Mouse (Mus musculus) intestine, embryonic 15.5 days (tissue): Measurements from ENCODE around the gene Matn4. TPM values are rescaled to one million over a fixed set of nuclear protein-coding genes. Genes with fewer than 3 reads are reported as not detected.

ENCODE experiments used
- ATAC-seq: fragments of 200-750 bp; cut with Nextera tagmentation; 2 replicates; pipeline ENCODE4 v1.8.0; 2017; ENCODE audit warnings: moderate TSS enrichment, moderate library complexity
- H3K27ac ChIP-seq: fragments of 300-500 bp; sonication (generic); 2 replicates; pipeline ENCODE4 v1.5.1; 2015; ENCODE audit warnings: mild to moderate bottlenecking, inconsistent platforms
- H3K27me3 ChIP-seq: fragments of 300-500 bp; sonication (generic); replicated peaks from 2 replicates; pipeline ENCODE4 v1.6.1; 2015; ENCODE audit warnings: inconsistent platforms
- H3K36me3 ChIP-seq: fragments of 300-500 bp; sonication (generic); 2 replicates; pipeline ENCODE4 v1.6.1; 2015; ENCODE audit warnings: inconsistent platforms
- H3K4me1 ChIP-seq: fragments of 300-500 bp; sonication (generic); replicated peaks from 2 replicates; pipeline ENCODE4 v1.6.1; 2015; ENCODE audit warnings: inconsistent platforms
- H3K4me2 ChIP-seq: fragments of 300-500 bp; sonication (generic); replicated peaks from 2 replicates; pipeline ENCODE4 v1.6.1; 2015; ENCODE audit warnings: mild to moderate bottlenecking, inconsistent platforms
- H3K4me3 ChIP-seq: fragments of 300-500 bp; sonication (generic); replicated peaks from 2 replicates; pipeline ENCODE4 v1.5.1; 2015; ENCODE audit warnings: inconsistent platforms
- H3K9ac ChIP-seq: fragments of 300-500 bp; sonication (generic); 2 replicates; pipeline ENCODE4 v1.6.1; 2015; ENCODE audit warnings: inconsistent platforms
- H3K9me3 ChIP-seq: fragments of 300-500 bp; sonication (generic); 2 replicates; pipeline ENCODE4 v1.6.1; 2016; ENCODE audit warnings: inconsistent platforms
- WGBS: fragments of 180-500 bp; shearing (Covaris S2); methylation state at CpG from one replicate; pipeline ENCODE4 v1.1.7; 2015; 5-methylcytosine and 5-hydroxymethylcytosine counted together
- polyA plus RNA-seq: library from polyadenylated mRNA; unstranded; fragments of >200 nt; fragmentation: Nextera tagmentation; extraction: Ambion mirVana; gene quantifications from 2 replicates; pipeline ENCODE4 v1.2.1, GENCODE M21; 2015

The Matn4 gene
- polyA plus RNA-seq: 9.3 and 11.0 TPM in 2 replicates

DNA sequence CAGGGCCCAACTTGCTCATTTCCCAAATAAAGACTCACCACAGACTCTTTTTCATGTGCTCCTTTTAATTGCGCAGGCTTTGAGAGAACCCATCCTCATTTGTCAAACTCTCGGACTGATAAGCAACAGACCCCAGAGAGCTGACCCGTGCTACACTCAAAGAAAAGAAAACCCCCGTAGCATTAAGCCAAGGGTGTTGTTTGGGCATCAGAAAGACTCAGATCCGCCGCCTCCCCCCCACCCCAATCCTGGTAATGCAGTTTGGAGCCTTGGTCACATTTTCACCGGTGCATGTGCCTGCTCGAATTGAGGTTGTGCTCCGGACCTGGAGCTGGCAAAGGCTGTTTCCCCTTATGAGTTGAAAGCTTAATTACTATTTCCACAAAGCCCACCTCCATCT lies at the start of gene Matn4:
Matn4 (minus strand) TSS at position 101 of the 400 bp plus-strand sequence.
- Histone ChIP-seq H3K4me1 (peaks cover 24% of the 10 kb centered on the region), H3K4me3 (peak within 1 kb of the TSS; percentile 42), H3K27me3 (peaks cover 67% of the 10 kb centered on the region), H3K9me3 (no peaks in the 10 kb centered on the region), H3K9ac (peak within 1 kb of the TSS; percentile 34; the same call in 1 of the 2 replicates), H3K36me3 (no peaks in the 10 kb centered on the region), H3K27ac (peak within 1 kb of the TSS; percentile 19; the same call in 1 of the 2 replicates), H3K4me2 (peak within 1 kb of the TSS; percentile 87)
- no peak for ATAC-seq
- 13% methylated on average over 9 of the region's 9 CpGs for WGBS

- no peaks in the 10 kb centered on the region for H3K36me3 ChIP-seq
- H3K9ac ChIP-seq: no peak overlapping the region
- no peaks in the 10 kb centered on the region for H3K9me3 ChIP-seq
- ATAC-seq: no peak
- H3K4me3 ChIP-seq: no peak overlapping the region
- WGBS: 71% methylated on average over 7 of the region's 7 CpGs
- H3K27me3 ChIP-seq: no peaks in the 10 kb centered on the region
- 0 out of 2 replicates have a peak overlapping the region, but pooled peaks have one; percentile 51 for H3K27ac ChIP-seq
- H3K4me1 ChIP-seq: peaks cover 30% of the 10 kb centered on the region
- H3K4me2 ChIP-seq: no peak overlapping the region
These were observed 49.0 kb upstream of the Matn4 start for GRCm38 (mm10) chr2:164453887-164454500.

DNA sequence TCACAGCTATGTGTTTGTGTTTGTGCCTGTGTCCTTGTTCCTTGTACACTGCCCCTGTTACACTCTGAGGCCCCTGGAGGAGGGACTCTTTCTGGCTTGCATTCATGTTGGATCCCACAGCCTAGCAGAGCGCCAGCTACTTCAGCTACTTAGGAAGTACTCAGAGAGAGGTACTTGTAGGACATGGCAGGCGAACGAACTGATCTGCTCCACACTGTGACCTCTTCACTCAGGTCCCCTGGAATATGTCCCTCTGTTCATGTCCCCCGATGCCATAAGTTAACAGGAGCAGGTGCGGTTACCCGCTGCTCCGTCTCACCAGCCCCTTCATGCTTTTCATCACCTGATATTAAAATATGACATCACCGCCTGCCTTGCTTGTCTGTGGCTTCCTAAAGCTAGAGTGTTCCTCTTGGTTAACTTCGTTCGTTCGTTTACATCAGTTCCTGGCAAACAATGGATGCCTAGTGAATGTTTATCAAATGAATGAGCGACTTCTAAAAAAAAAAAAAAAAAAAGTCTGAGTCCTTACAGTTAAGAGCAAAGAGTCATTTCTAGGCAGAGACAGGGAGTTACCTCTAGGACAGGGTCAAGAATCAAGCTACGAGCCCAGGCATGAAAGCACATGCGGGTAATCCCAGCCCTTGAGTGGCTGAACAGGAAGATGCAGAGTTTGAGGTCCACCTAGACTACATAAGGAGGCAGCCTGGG lies 48.2 kb upstream of the Matn4 start:
- no peak overlapping the region for H3K9ac ChIP-seq
- WGBS: 73% methylated on average over 14 of the region's 14 CpGs
- H3K36me3 ChIP-seq: no peaks in the 10 kb centered on the region
- no peak overlapping the region for H3K4me2 ChIP-seq
- H3K9me3 ChIP-seq: no peaks in the 10 kb centered on the region
- H3K27me3 ChIP-seq: no peaks in the 10 kb centered on the region
- ATAC-seq: no peak
- no peak overlapping the region for H3K4me3 ChIP-seq
- no peak overlapping the region for H3K27ac ChIP-seq
- H3K4me1 ChIP-seq: peaks cover 30% of the 10 kb centered on the region

GRCm38 (mm10) chr2:164452000-164452676 lies 47.2 kb upstream of the Matn4 start:
- Histone ChIP-seq H3K27me3 (no peaks in the 10 kb centered on the region), H3K36me3 (no peaks in the 10 kb centered on the region), H3K9ac (no peak overlapping the region), H3K4me1 (peaks cover 30% of the 10 kb centered on the region), H3K9me3 (no peaks in the 10 kb centered on the region), H3K4me2 (no peak overlapping the region), H3K27ac (no peak overlapping the region), H3K4me3 (no peak overlapping the region)
- 61% methylated on average over 13 of the region's 13 CpGs for WGBS
- ATAC-seq: no peak

GRCm38 (mm10) chr2:164449341-164450042 lies 44.5 kb upstream of the Matn4 start:
- no peak overlapping the region for H3K4me2 ChIP-seq
- no peak overlapping the region for H3K9ac ChIP-seq
- no peaks in the 10 kb centered on the region for H3K9me3 ChIP-seq
- no peaks in the 10 kb centered on the region for H3K27me3 ChIP-seq
- ATAC-seq: 0 out of 2 replicates have a peak, but pooled peaks have one; percentile 24
- H3K27ac ChIP-seq: no peak overlapping the region
- peaks cover 9% of the 10 kb centered on the region for H3K4me1 ChIP-seq
- no peak overlapping the region for H3K4me3 ChIP-seq
- no peaks in the 10 kb centered on the region for H3K36me3 ChIP-seq
- 62% methylated on average over 14 of the region's 14 CpGs for WGBS

- no peaks in the 10 kb centered on the region for H3K36me3 ChIP-seq
- H3K9ac ChIP-seq: no peak overlapping the region
- peaks cover 8% of the 10 kb centered on the region; the same call in 1 of the 2 replicates for H3K4me1 ChIP-seq
- H3K27ac ChIP-seq: no peak overlapping the region
- WGBS: 57% methylated on average over 5 of the region's 5 CpGs
- H3K4me3 ChIP-seq: no peak overlapping the region
- H3K27me3 ChIP-seq: no peaks in the 10 kb centered on the region
- no peaks in the 10 kb centered on the region for H3K9me3 ChIP-seq
- no peak overlapping the region for H3K4me2 ChIP-seq
- peak; percentile 24; the same call in 1 of the 2 replicates for ATAC-seq
These were observed 44.0 kb upstream of the Matn4 start for GRCm38 (mm10) chr2:164448921-164449320.

- H3K4me2 ChIP-seq: no peak overlapping the region
- 85% methylated on average over 1 of the region's 1 CpGs for WGBS
These were observed 43.2 kb upstream of the Matn4 start for GRCm38 (mm10) chr2:164448140-164448539.

DNA sequence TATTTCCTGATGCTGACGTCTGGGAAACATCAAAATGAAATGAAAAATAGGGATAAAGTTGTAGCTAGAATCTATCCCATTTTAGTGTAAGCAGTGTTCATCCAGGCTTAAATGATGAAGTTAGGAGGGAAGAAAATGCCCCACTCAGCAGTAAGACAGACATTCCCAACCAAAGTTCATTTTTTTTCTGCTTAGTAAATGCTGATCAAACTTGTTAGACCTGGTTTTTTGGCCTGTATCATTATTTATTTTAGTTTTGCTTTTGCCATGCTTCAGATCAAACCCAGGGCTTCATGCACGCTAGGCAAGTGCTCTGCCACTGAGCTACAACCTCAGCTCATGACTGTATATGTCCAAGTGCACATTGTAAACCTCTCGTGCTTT lies 41.1 kb upstream of the Matn4 start:
- no peak overlapping the region for H3K9ac ChIP-seq
- H3K9me3 ChIP-seq: no peaks in the 10 kb centered on the region
- H3K27me3 ChIP-seq: no peaks in the 10 kb centered on the region
- no peak overlapping the region for H3K27ac ChIP-seq
- no peak for ATAC-seq
- no peaks in the 10 kb centered on the region for H3K36me3 ChIP-seq
- H3K4me3 ChIP-seq: no peak overlapping the region
- H3K4me1 ChIP-seq: peaks cover 6% of the 10 kb centered on the region
- H3K4me2 ChIP-seq: no peak overlapping the region
- WGBS: 76% methylated on average over 3 of the region's 3 CpGs

More at GRCm38 (mm10) chr2:164448140-164448539, 43.2 kb upstream of the Matn4 start:
- no peak overlapping the region for H3K27ac ChIP-seq
- no peak overlapping the region for H3K4me3 ChIP-seq
- no peaks in the 10 kb centered on the region for H3K9me3 ChIP-seq
- no peaks in the 10 kb centered on the region for H3K36me3 ChIP-seq
- ATAC-seq: no peak
- H3K9ac ChIP-seq: no peak overlapping the region
- no peaks in the 10 kb centered on the region for H3K27me3 ChIP-seq
- H3K4me1 ChIP-seq: peaks cover 8% of the 10 kb centered on the region; the same call in 1 of the 2 replicates

GRCm38 (mm10) chr2:164445399-164446085 lies 40.6 kb upstream of the Matn4 start:
- Histone ChIP-seq H3K4me1 (peaks cover 10% of the 10 kb centered on the region), H3K9ac (no peak overlapping the region), H3K27ac (no peak overlapping the region), H3K27me3 (no peaks in the 10 kb centered on the region), H3K4me2 (no peak overlapping the region), H3K9me3 (no peaks in the 10 kb centered on the region), H3K4me3 (no peak overlapping the region), H3K36me3 (no peaks in the 10 kb centered on the region)
- 83% methylated on average over 3 of the region's 3 CpGs for WGBS
- ATAC-seq: no peak

GRCm38 (mm10) chr2:164444701-164445100 lies 39.7 kb upstream of the Matn4 start:
- WGBS: 64% methylated on average over 2 of the region's 2 CpGs
- no peak for ATAC-seq
- H3K36me3 ChIP-seq: no peaks in the 10 kb centered on the region
- H3K9ac ChIP-seq: no peak overlapping the region
- no peak overlapping the region for H3K27ac ChIP-seq
- no peak overlapping the region for H3K4me3 ChIP-seq
- H3K27me3 ChIP-seq: no peaks in the 10 kb centered on the region
- no peaks in the 10 kb centered on the region for H3K9me3 ChIP-seq
- peaks cover 16% of the 10 kb centered on the region for H3K4me1 ChIP-seq
- H3K4me2 ChIP-seq: no peak overlapping the region

GRCm38 (mm10) chr2:164443460-164444000 lies 38.6 kb upstream of the Matn4 start, which contains the start of gene Sdc4:
Gene Sdc4, minus strand, starts transcription at chr2:164443887.
- WGBS: 14% methylated on average over 18 of the region's 18 CpGs
- H3K4me3 ChIP-seq: peak within 1 kb of the TSS; percentile 73
- H3K9me3 ChIP-seq: no peaks in the 10 kb centered on the region
- no peak for ATAC-seq
- peak within 1 kb of the TSS; percentile 88 for H3K27ac ChIP-seq
- peak within 1 kb of the TSS; percentile 79 for H3K9ac ChIP-seq
- peaks cover 27% of the 10 kb centered on the region for H3K4me1 ChIP-seq
- no peaks in the 10 kb centered on the region for H3K36me3 ChIP-seq
- no peaks in the 10 kb centered on the region for H3K27me3 ChIP-seq
- peak within 1 kb of the TSS; percentile 83 for H3K4me2 ChIP-seq
